Mouse (Mus musculus) neural tube, embryonic 11.5 days (tissue): ENCODE data around the gene Lrrc20. TPM values are rescaled to one million over a fixed set of nuclear protein-coding genes. Genes with fewer than 3 reads are reported as not detected.
A peak's percentile ranks its signal among the peaks of the same experiment; 100 is the strongest.

ENCODE experiments used
- ATAC-seq: fragments of 200-750 bp; cut with Nextera tagmentation; 2 replicates; pipeline ENCODE4 v1.8.0; 2017; ENCODE audit warnings: moderate number of reproducible peaks, mild to moderate bottlenecking, moderate TSS enrichment, moderate library complexity; ENCODE audit not compliant: insufficient read depth, low FRiP score, low TSS enrichment
- DNase-seq: peaks from one replicate; pipeline ENCODE4 v3.0.0-alpha.2; 2015; ENCODE audit warnings: low spot score
- H3K27ac ChIP-seq: fragments of 300-500 bp; sonication (generic); 2 replicates; pipeline ENCODE4 v1.5.1; 2014; ENCODE audit warnings: low read depth, mild to moderate bottlenecking, low read length
- H3K27me3 ChIP-seq: fragments of 300-500 bp; sonication (generic); 2 replicates; pipeline ENCODE4 v1.6.1; 2014; ENCODE audit warnings: mild to moderate bottlenecking, low read length, mixed read lengths; ENCODE audit not compliant: control insufficient read depth, insufficient read depth
- H3K36me3 ChIP-seq: fragments of 300-500 bp; sonication (generic); 2 replicates; pipeline ENCODE4 v1.6.1; 2014; ENCODE audit warnings: mild to moderate bottlenecking, low read length, moderate library complexity, mixed read lengths; ENCODE audit not compliant: control insufficient read depth, insufficient read depth
- H3K4me1 ChIP-seq: fragments of 300-500 bp; sonication (generic); 2 replicates; pipeline ENCODE4 v1.6.1; 2014; ENCODE audit warnings: low read length, mixed read lengths; ENCODE audit not compliant: control insufficient read depth, insufficient read depth
- H3K4me2 ChIP-seq: fragments of 300-500 bp; sonication (generic); 2 replicates; pipeline ENCODE4 v1.6.1; 2014; ENCODE audit warnings: low read depth, mild to moderate bottlenecking, moderate library complexity
- H3K4me3 ChIP-seq: fragments of 300-500 bp; sonication (generic); 2 replicates; pipeline ENCODE4 v1.5.1; 2014; ENCODE audit warnings: low read depth, low read length
- H3K9ac ChIP-seq: fragments of 300-500 bp; sonication (generic); 2 replicates; pipeline ENCODE4 v1.6.1; 2014; ENCODE audit warnings: mild to moderate bottlenecking, low read length
- H3K9me3 ChIP-seq: fragments of 300-500 bp; sonication (generic); 2 replicates; pipeline ENCODE4 v1.6.1; 2016; ENCODE audit warnings: low read length; ENCODE audit not compliant: control insufficient read depth
- WGBS: fragments of 180-500 bp; shearing (Covaris S2); extraction: QIAGEN DNeasy Blood & Tissue Kit; methylation state at CpG from one replicate; pipeline ENCODE4 v1.1.7; 2014; 5-methylcytosine and 5-hydroxymethylcytosine counted together
- polyA plus RNA-seq: library from polyadenylated mRNA; unstranded; fragments of >200 nt; fragmentation: Nextera tagmentation; extraction: Ambion mirVana; gene quantifications from 2 replicates; pipeline ENCODE4 v1.2.1, GENCODE M21; 2014

Gene Lrrc20
- polyA plus RNA-seq, 1 experiment from 2014 or later = 10.3 TPM

DNA sequence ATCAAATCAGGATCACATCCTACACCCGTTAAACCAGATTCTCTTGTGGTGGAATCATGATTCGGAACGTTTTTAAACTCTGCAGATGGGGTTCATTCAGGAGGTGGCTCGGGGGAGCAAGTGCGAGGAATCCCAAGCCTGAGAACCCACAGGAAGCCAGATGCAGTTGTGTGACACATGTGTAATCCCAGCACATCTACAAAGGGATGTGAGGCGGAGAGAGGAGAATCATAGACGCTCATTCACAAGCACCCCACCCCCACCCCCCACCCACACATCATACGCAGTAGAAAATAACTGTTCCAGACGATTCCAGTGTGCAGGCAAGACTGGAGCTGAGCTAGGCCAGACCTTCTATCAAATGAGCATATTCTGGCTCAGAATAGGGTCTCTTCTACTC is 87.9 kb downstream of the Lrrc20 start:
- no peak overlapping the region for H3K4me2 ChIP-seq
- H3K9me3 ChIP-seq = no peaks in the 10 kb centered on the region
- DNase-seq = no peak
- ATAC-seq = no peak
- H3K36me3 ChIP-seq = no peaks in the 10 kb centered on the region; the same call in 1 of the 2 replicates
- no peaks in the 10 kb centered on the region for H3K4me1 ChIP-seq
- no peak overlapping the region for H3K4me3 ChIP-seq
- H3K9ac ChIP-seq = no peak overlapping the region
- no peak overlapping the region for H3K27ac ChIP-seq
- no peaks in the 10 kb centered on the region for H3K27me3 ChIP-seq
- 83% methylated on average over 9 of the region's 9 CpGs for WGBS

GRCm38 (mm10) chr10:61564408-61564807 is 88.8 kb downstream of the Lrrc20 start:
- Histone ChIP-seq H3K27ac (no peak overlapping the region), H3K4me1 (peaks cover under 1% of the 10 kb centered on the region; the same call in 1 of the 2 replicates), H3K4me2 (no peak overlapping the region), H3K4me3 (no peak overlapping the region), H3K9ac (no peak overlapping the region), H3K27me3 (no peaks in the 10 kb centered on the region), H3K9me3 (no peaks in the 10 kb centered on the region), H3K36me3 (no peaks in the 10 kb centered on the region; the same call in 1 of the 2 replicates)
- DNase-seq (no peak), ATAC-seq (no peak)
- 83% methylated on average over 4 of the region's 4 CpGs for WGBS

- WGBS = 39% methylated on average over 10 of the region's 10 CpGs
Measured at GRCm38 (mm10) chr10:61570181-61570580, 94.6 kb downstream of the Lrrc20 start.

GRCm38 (mm10) chr10:61572126-61572525 is 96.5 kb downstream of the Lrrc20 start:
- H3K27ac ChIP-seq = no peak overlapping the region
- H3K9ac ChIP-seq = no peak overlapping the region
- no peak for ATAC-seq
- WGBS = 75% methylated on average over 5 of the region's 5 CpGs
- H3K4me1 ChIP-seq = peaks cover 9% of the 10 kb centered on the region
- no peaks in the 10 kb centered on the region for H3K9me3 ChIP-seq
- DNase-seq = no peak
- H3K4me2 ChIP-seq = no peak overlapping the region
- H3K4me3 ChIP-seq = no peak overlapping the region
- no peaks in the 10 kb centered on the region for H3K27me3 ChIP-seq
- no peaks in the 10 kb centered on the region for H3K36me3 ChIP-seq

More at GRCm38 (mm10) chr10:61570181-61570580, 94.6 kb downstream of the Lrrc20 start:
- H3K9me3 ChIP-seq = no peaks in the 10 kb centered on the region
- H3K4me1 ChIP-seq = peaks cover 9% of the 10 kb centered on the region
- ATAC-seq (no peak), DNase-seq (no peak)
- H3K36me3 ChIP-seq = no peaks in the 10 kb centered on the region
- no peak overlapping the region for H3K4me3 ChIP-seq
- no peak overlapping the region for H3K4me2 ChIP-seq
- no peaks in the 10 kb centered on the region for H3K27me3 ChIP-seq
- no peak overlapping the region for H3K9ac ChIP-seq
- no peak overlapping the region for H3K27ac ChIP-seq

- no peak overlapping the region for H3K4me2 ChIP-seq
- 70% methylated on average over 13 of the region's 13 CpGs for whole genome bisulfite sequencing
- H3K9me3 ChIP-seq = no peaks in the 10 kb centered on the region
- no peak overlapping the region for H3K4me3 ChIP-seq
- no peak overlapping the region for H3K9ac ChIP-seq
- ATAC-seq (no peak), DNase-seq (peak; percentile 45)
- H3K4me1 ChIP-seq = no peaks in the 10 kb centered on the region; the same call in 1 of the 2 replicates
- H3K27ac ChIP-seq = no peak overlapping the region; the same call in 1 of the 2 replicates
- H3K36me3 ChIP-seq = no peaks in the 10 kb centered on the region
- H3K27me3 ChIP-seq = no peaks in the 10 kb centered on the region
Measured at GRCm38 (mm10) chr10:61576120-61576767, 100.6 kb downstream of the Lrrc20 start.

GRCm38 (mm10) chr10:61587241-61587849 is 111.7 kb downstream of the Lrrc20 start:
- no peak for ATAC-seq
- H3K27ac ChIP-seq = no peak overlapping the region
- no peak overlapping the region for H3K4me2 ChIP-seq
- H3K4me3 ChIP-seq = no peak overlapping the region
- no peaks in the 10 kb centered on the region for H3K9me3 ChIP-seq
- H3K27me3 ChIP-seq = no peaks in the 10 kb centered on the region
- 81% methylated on average over 7 of the region's 7 CpGs for WGBS
- no peaks in the 10 kb centered on the region for H3K36me3 ChIP-seq
- no peak for DNase-seq
- H3K9ac ChIP-seq = no peak overlapping the region
- H3K4me1 ChIP-seq = no peaks in the 10 kb centered on the region

GRCm38 (mm10) chr10:61597991-61598390 is 122.4 kb downstream of the Lrrc20 start:
- ATAC-seq = no peak
- H3K36me3 ChIP-seq = no peaks in the 10 kb centered on the region
- H3K4me1 ChIP-seq = peaks cover 2% of the 10 kb centered on the region; the same call in 1 of the 2 replicates
- WGBS = 87% methylated on average over 7 of the region's 7 CpGs
- no peak overlapping the region for H3K4me2 ChIP-seq
- peaks cover 14% of the 10 kb centered on the region; the same call in 1 of the 2 replicates for H3K27me3 ChIP-seq
- no peak overlapping the region for H3K4me3 ChIP-seq
- no peak overlapping the region for H3K9ac ChIP-seq
- H3K27ac ChIP-seq = no peak overlapping the region
- no peak for DNase-seq
- H3K9me3 ChIP-seq = no peaks in the 10 kb centered on the region; the same call in 1 of the 2 replicates

DNA sequence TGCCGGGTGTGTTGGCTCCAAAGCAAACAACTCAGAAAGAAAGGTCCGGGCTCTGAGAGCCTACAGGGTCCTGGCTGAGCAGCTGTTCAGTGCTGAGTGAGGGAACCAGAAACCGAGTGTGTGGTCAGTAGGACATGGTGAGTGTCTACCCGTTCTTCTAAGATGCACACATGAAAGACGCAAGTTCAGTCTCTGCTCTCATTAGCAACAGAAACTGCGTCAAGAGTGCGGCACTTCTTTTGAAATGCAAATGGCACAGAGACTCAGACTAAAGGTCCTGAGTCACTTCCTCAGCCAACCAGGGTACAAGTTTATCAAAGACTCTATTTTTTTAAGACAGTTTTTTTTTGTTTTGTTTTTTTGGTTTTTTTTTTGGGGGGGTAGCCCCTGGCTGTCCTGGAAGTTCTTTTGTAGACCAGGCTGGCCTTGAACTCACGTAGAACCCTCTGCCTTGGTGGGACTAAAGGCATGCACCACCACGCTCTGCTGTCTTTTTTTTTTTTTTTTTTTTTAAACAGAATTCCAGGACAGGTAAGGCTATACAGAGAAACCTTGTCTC is 124.0 kb downstream of the Lrrc20 start:
- no peaks in the 10 kb centered on the region; the same call in 1 of the 2 replicates for H3K9me3 ChIP-seq
- DNase-seq (no peak), ATAC-seq (no peak)
- no peak overlapping the region for H3K27ac ChIP-seq
- WGBS = 56% methylated on average over 9 of the region's 9 CpGs
- no peak overlapping the region for H3K9ac ChIP-seq
- peaks cover 9% of the 10 kb centered on the region; the same call in 1 of the 2 replicates for H3K27me3 ChIP-seq
- peaks cover 2% of the 10 kb centered on the region; the same call in 1 of the 2 replicates for H3K4me1 ChIP-seq
- no peak overlapping the region for H3K4me2 ChIP-seq
- H3K4me3 ChIP-seq = no peak overlapping the region
- H3K36me3 ChIP-seq = no peaks in the 10 kb centered on the region
